Mouse (Mus musculus): ENCODE results near the gene Ankrd17. TPM values are rescaled to one million over a fixed set of nuclear protein-coding genes. Genes with fewer than 3 reads are reported as not detected.

Ankrd17 gene
- polyA plus RNA-seq, 1 experiment from 2014 or later = 22.0 TPM

DNA sequence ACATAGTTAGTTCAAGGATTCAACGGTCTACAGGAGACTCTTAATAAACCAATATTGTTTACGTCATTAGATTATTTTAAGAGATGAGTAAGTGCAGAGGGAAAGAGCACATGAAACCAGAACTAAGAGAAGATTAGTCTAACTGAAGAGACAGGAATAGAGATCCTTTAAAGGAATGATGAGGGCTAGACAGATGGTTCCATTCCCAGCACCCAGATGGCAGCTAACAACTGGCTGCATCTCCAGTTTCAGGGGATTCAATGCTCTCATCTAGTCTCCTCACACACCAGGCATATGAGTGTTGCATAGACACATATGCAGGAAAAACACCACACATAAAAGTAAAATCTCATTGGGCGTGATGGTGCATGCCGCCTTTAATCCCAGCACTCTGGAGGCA lies 133.1 kb downstream of the Ankrd17 start:
- no peak for DNase-seq (ENCODE audit: extremely low spot score, low spot score)
- 97% methylated on average over 4 of the region's 4 CpGs for WGBS
- H3K27ac ChIP-seq = no peak overlapping the region
- H3K4me3 ChIP-seq = no peak overlapping the region
- no peaks in the 10 kb centered on the region for H3K9me3 ChIP-seq
- peaks cover 99% of the 10 kb centered on the region for H3K36me3 ChIP-seq (replicated peaks)
- H3K4me1 ChIP-seq = no peaks in the 10 kb centered on the region
- no peaks in the 10 kb centered on the region for H3K27me3 ChIP-seq (ENCODE audit: poor library complexity, severe bottlenecking)

DNA sequence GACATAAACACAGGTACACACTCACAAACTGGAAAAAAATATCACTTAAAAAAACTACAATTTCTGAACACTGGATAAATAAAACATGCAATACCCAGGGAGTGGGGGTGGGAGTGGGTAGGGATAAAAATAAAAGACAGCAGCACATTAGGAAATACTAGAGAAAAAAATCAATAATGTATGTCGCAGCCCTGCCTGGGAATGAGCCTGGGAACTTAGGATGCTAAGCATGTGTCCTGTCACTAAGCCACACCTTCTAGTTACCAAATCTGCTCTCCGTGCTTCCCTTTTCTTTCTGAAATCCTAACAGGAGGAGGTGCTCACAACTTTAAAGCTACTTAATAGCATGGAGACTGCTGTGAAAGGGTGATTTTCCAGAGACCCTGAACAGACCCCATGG lies 136.6 kb downstream of the Ankrd17 start:
- WGBS = 97% methylated on average over 2 of the region's 2 CpGs

DNA sequence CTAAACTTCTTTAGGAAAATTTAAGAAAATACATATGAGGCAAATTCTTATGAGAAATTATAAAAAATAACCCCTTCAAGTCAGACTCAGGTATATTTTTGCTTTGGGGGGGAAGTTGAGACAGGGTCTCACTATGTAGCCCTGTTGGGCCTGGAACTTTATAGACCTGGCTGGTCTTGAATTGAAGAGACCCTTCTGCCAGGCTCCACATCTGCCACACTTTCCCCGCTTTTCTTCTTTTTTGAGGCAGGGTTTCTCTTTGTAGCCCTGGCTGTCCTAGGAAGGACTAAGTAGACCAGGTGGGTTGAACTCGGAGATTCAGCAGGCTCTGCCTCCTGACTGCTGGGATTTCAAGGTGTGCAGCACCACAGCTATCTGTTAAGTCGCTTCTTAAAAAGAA lies 139.7 kb downstream of the Ankrd17 start:
- Histone ChIP-seq H3K36me3 (replicated peaks) (peaks cover 69% of the 10 kb centered on the region), H3K27me3 (ENCODE audit: poor library complexity, severe bottlenecking) (no peaks in the 10 kb centered on the region), H3K27ac (no peak overlapping the region), H3K4me3 (no peak overlapping the region), H3K4me1 (peaks cover 12% of the 10 kb centered on the region), H3K9me3 (no peaks in the 10 kb centered on the region)
- 92% methylated on average over 3 of the region's 3 CpGs for WGBS
- DNase-seq (ENCODE audit: extremely low spot score, low spot score) = no peak

More for the DNA sequence above, 136.6 kb downstream of the Ankrd17 start:
- no peaks in the 10 kb centered on the region for H3K27me3 ChIP-seq (ENCODE audit: poor library complexity, severe bottlenecking)
- H3K9me3 ChIP-seq = no peaks in the 10 kb centered on the region
- no peak overlapping the region for H3K27ac ChIP-seq
- H3K4me3 ChIP-seq = no peak overlapping the region
- H3K36me3 ChIP-seq (replicated peaks) = peaks cover 97% of the 10 kb centered on the region
- DNase-seq (ENCODE audit: extremely low spot score, low spot score) = no peak
- no peaks in the 10 kb centered on the region for H3K4me1 ChIP-seq

DNA sequence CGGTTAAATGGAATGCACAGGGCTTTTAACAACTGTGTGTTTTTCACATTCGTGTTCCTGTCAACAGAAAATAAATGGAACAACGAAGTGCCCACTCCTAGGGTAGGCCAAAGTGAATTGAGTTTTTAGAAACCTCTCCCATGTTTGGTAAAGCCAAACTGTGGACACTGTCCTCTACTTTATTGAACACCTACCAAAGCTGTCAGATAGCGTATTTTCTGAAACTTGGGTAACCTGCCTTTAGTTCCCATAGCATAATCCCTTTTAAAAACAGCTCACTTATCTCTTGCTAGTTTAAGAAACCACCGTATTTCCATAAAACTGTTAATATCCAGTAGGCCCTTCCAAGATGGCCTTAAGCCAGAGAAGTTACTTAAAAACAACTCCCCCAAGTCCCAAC lies 141.6 kb downstream of the Ankrd17 start:
- Histone ChIP-seq H3K4me1 (peaks cover 12% of the 10 kb centered on the region), H3K9me3 (no peaks in the 10 kb centered on the region), H3K36me3 (replicated peaks) (peaks cover 68% of the 10 kb centered on the region), H3K4me3 (peak overlapping the region; percentile 84), H3K27me3 (ENCODE audit: poor library complexity, severe bottlenecking) (no peaks in the 10 kb centered on the region), H3K27ac (no peak overlapping the region)
- no peak for DNase-seq (ENCODE audit: extremely low spot score, low spot score)
- 88% methylated on average over 5 of the region's 5 CpGs for WGBS

DNA sequence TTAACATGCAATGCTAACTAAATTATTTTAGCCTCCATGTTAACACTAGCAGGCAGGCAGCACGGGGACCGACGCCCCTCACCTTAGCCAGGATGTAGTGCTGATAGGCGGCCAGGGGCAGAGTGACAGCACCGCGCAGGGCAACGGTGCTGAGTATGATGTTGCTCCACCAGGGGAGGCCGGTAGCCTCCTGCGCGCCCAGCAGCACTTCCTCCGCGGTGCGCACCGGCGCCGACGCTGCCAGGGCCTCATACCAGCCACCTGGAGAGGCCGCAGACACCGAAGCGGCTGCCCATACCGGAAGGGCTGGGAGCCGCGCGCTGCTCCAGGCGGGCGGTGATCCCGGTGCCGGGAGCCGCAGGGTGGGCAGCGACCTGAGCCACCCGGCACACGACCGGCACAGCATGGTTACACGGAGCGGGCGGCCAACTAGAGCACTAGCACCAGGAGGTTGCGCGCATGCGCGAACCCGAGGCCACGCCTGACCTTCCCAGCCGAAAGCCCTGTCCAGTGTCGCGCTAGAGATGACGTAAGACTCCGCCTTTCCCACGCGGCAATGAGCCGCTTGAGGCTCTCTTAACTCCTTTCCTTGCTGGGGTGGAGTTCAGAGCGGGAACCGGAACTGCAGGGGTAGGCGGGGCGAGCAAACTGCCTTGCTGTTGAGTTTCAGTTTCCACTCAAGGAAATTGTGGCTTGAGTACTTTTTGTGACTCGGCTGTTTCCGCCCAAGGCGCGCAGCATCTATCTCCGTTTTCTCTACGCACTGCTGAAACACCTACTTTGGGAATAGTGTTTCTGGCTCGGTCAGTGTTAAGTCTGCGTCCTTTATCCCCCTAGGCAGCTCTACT lies 142.6 kb downstream of the Ankrd17 start, which contains the start of gene Cox18:
TSS of gene Cox18 (minus strand) at position 468 of the 848 bp plus-strand sequence.
- Histone ChIP-seq H3K27me3 (ENCODE audit: poor library complexity, severe bottlenecking) (no peaks in the 10 kb centered on the region), H3K9me3 (no peaks in the 10 kb centered on the region), H3K36me3 (replicated peaks) (peaks cover 66% of the 10 kb centered on the region), H3K4me3 (peak within 1 kb of the TSS; percentile 84), H3K4me1 (peaks cover 12% of the 10 kb centered on the region), H3K27ac (peak within 1 kb of the TSS; percentile 94)
- 1% methylated on average over 62 of the region's 62 CpGs for WGBS
- DNase-seq (ENCODE audit: extremely low spot score, low spot score) = peak; percentile 98

DNA sequence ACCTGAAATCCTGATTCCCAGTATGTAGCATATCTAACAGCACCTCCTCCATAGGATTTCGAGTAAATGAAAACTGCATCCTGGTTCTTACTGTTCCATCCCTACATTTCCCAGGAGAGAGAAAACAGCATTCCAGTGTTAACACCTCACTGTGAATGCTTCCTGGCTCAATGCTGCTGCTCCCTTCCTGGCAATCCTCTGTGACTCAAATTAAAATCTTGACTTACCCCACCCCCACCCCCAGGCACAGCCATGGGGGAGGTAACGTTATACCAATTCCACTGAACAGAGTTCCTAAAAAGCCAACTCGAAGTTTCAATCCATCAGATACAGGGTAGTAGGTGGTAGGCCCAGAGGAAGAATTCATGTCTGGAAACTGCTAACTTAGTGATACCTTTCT lies 143.4 kb downstream of the Ankrd17 start:
- peaks cover 66% of the 10 kb centered on the region for H3K36me3 ChIP-seq (replicated peaks)
- H3K9me3 ChIP-seq = no peaks in the 10 kb centered on the region
- H3K27ac ChIP-seq = peak overlapping the region; percentile 94
- peak overlapping the region; percentile 84 for H3K4me3 ChIP-seq
- WGBS = 43% methylated on average over 3 of the region's 3 CpGs
- H3K27me3 ChIP-seq (ENCODE audit: poor library complexity, severe bottlenecking) = no peaks in the 10 kb centered on the region
- peaks cover 12% of the 10 kb centered on the region for H3K4me1 ChIP-seq
- DNase-seq (ENCODE audit: extremely low spot score, low spot score) = no peak

DNA sequence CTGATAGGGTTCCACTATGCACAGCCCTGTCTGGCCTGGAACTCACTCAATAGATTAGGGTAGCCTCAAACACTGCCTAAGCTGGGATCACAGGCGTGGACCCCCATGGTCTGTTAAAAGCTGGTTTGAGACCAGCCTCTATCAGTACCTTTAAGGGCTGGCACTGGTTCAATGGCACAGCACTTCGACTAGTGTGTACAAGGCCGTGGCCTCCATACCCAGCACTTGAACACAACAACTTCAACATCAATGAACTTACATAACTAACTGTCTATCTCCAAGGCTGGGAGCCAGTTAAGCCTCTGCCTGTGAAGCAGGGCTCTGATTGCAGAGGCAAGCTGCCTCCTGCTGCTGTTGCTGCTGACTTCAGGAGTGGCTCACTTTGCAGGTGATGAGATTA lies 148.6 kb downstream of the Ankrd17 start:
- Histone ChIP-seq H3K36me3 (replicated peaks) (peaks cover 83% of the 10 kb centered on the region), H3K27me3 (ENCODE audit: poor library complexity, severe bottlenecking) (no peaks in the 10 kb centered on the region), H3K4me3 (no peak overlapping the region), H3K4me1 (peaks cover 6% of the 10 kb centered on the region), H3K27ac (no peak overlapping the region), H3K9me3 (no peaks in the 10 kb centered on the region)
- WGBS = 93% methylated on average over 3 of the region's 3 CpGs
- DNase-seq (ENCODE audit: extremely low spot score, low spot score) = no peak

DNA sequence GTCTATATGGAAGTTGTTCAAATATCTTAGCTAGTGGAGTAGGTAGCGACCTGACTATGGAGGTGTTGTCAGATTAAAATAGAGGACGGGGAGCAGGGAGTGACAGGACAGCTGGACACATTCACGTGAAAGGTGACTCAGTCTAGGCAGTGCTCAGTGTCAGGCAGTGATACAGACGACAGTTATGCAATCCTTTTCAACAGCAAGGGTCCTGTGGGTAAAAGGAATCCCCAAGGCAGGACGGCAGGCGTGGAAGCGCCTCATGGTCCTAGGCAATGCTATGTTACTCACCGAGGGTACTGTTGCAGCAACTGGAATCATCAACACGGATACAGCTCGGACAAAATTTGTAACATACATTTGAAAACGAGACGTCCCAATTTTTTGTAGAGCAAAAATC lies 149.2 kb downstream of the Ankrd17 start:
- peaks cover 83% of the 10 kb centered on the region for H3K36me3 ChIP-seq (replicated peaks)
- 96% methylated on average over 12 of the region's 12 CpGs for WGBS
- H3K4me3 ChIP-seq = no peak overlapping the region
- H3K27ac ChIP-seq = no peak overlapping the region
- peaks cover under 1% of the 10 kb centered on the region; the same call in 1 of the 2 replicates for H3K4me1 ChIP-seq
- no peaks in the 10 kb centered on the region for H3K9me3 ChIP-seq
- no peaks in the 10 kb centered on the region for H3K27me3 ChIP-seq (ENCODE audit: poor library complexity, severe bottlenecking)
- no peak for DNase-seq (ENCODE audit: extremely low spot score, low spot score)

DNA sequence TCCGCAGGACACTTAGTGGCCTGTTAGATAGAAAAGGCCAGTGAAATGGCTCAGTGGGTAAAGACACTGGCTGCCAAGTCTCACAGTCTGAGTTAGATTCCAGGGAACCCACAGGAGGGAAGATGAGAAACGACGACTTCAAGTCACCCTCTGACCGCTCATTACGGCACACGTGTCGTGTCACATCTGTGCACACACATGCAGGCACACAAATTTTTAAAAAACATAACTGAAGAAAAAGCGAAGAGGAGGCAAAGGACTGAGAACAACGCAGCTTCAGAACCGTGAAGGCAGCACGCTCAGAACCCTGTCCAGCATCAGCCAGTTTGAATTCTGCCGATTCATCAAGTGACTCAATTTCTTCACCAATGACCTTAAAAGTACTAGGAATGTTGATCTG lies 153.0 kb downstream of the Ankrd17 start:
- no peak for DNase-seq (ENCODE audit: extremely low spot score, low spot score)
- H3K4me3 ChIP-seq = no peak overlapping the region
- 98% methylated on average over 12 of the region's 12 CpGs for WGBS
- H3K27ac ChIP-seq = no peak overlapping the region
- peaks cover 51% of the 10 kb centered on the region for H3K36me3 ChIP-seq (replicated peaks)
- H3K4me1 ChIP-seq = no peaks in the 10 kb centered on the region
- H3K9me3 ChIP-seq = no peaks in the 10 kb centered on the region
- no peaks in the 10 kb centered on the region for H3K27me3 ChIP-seq (ENCODE audit: poor library complexity, severe bottlenecking)

DNA sequence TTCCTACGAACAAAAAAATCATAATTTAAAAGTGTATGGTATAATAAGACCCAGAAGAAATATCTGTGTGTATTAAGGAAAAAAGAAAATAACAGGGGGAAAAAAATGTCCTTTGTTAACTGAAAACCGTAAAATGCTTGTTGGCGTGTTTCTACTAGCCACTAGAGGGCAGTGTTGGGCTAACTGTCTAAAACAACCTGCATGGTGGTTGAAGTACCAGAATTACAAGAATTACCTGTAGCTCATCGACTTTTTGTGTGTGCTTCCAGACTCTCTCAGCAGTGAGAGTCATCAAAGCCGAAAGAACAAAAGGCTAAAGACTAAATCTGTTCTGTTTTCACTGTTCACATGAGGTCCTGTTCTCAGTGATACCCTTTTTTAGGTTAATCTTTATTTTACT lies 163.2 kb downstream of the Ankrd17 start:
- Histone ChIP-seq H3K4me3 (no peak overlapping the region), H3K27me3 (ENCODE audit: poor library complexity, severe bottlenecking) (no peaks in the 10 kb centered on the region), H3K9me3 (no peaks in the 10 kb centered on the region), H3K27ac (no peak overlapping the region), H3K36me3 (replicated peaks) (no peaks in the 10 kb centered on the region), H3K4me1 (no peaks in the 10 kb centered on the region)
- WGBS = 31% methylated on average over 5 of the region's 5 CpGs
- DNase-seq (ENCODE audit: extremely low spot score, low spot score) = peak; percentile 24

DNA sequence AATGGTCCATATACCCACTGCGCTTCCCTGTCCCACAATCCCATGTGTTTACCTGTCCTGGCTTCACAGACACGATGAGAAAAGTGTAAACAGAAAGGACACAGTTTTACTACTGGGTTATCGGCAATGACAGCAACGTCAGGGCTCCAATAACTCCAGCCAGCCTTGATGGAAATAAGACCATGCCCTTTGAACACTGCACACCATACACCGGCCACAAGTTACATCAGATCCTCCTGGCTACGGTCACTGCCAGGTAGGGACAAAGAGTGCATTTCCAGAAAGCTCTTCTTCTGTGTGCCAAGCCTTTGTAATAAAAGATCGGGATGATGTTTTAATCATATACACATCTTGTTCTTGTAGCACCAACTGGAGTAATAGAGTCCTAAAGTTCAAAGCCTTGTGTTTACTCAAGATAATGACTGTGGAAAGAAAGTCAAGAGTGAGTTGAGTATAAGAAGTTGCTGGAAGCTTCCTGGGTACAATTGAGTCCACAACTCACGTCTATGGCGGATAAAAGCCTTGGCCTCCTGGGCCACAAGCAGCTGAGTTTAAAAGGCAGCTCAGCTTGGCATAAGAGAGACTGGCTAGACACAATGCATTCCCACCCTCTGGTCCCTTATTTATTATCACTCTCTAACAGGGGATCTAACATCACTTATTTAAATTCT lies 163.8 kb downstream of the Ankrd17 start:
- WGBS = 89% methylated on average over 9 of the region's 9 CpGs
- Histone ChIP-seq H3K27ac (no peak overlapping the region), H3K36me3 (replicated peaks) (no peaks in the 10 kb centered on the region), H3K9me3 (no peaks in the 10 kb centered on the region), H3K27me3 (ENCODE audit: poor library complexity, severe bottlenecking) (no peaks in the 10 kb centered on the region), H3K4me1 (no peaks in the 10 kb centered on the region), H3K4me3 (no peak overlapping the region)
- DNase-seq (ENCODE audit: extremely low spot score, low spot score) = no peak

DNA sequence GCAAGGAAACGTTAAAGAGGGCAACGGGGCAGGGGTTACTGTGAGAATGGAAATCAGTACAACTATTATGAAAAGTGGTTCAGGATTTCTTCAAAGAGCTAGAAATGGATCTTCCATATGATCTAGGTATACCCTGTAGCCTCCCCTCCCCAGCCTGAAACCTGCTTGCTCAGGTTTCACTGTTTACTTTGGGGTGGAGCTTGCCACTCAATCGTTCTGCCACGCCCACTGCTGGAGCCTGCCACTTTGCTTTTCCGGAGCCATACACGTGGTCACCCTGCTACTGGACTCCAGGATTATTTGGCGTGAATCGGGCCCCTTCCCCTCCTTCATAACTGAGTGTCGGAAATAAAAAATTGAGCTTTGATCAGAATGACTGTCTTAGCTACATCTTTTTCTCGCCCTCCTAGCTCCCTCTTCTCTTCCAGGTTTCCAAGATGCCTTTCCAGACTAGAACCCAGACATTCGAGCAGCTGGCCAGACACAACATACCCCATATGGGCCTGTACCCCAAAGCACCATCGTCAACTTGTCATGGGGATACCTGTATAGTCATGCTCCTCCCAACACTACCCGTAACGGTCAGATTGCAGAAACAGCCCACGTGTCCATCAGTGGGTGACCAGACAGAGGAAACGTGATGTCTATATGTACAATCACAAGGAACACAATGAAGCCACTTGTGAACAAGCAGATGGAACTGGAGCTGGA lies 166.3 kb downstream of the Ankrd17 start:
- WGBS = 67% methylated on average over 16 of the region's 16 CpGs
- Histone ChIP-seq H3K27me3 (ENCODE audit: poor library complexity, severe bottlenecking) (no peaks in the 10 kb centered on the region), H3K9me3 (no peaks in the 10 kb centered on the region), H3K4me1 (no peaks in the 10 kb centered on the region), H3K36me3 (replicated peaks) (no peaks in the 10 kb centered on the region), H3K27ac (no peak overlapping the region), H3K4me3 (no peak overlapping the region)
- no peak for DNase-seq (ENCODE audit: extremely low spot score, low spot score)

DNA sequence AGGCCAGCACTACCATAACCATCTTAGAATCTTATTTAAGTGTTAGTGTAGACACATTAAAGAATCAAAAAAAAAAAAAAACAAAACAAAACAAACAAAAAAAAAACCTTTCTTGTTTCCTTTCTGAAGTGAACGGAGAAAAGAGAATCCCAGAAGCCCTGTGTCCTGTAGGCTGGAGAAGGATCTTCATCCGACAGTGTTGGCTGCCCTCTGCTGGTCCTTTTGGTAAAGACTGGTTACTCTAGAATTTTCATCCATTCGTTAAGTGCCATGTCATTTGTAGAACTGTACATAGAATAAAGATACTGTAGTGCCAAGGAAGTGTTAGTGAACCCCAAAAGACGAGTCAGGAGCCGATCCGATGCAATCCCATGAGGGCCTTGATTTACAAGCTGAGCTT lies 171.5 kb downstream of the Ankrd17 start:
- Histone ChIP-seq H3K4me3 (no peak overlapping the region), H3K36me3 (replicated peaks) (no peaks in the 10 kb centered on the region), H3K9me3 (no peaks in the 10 kb centered on the region), H3K27ac (no peak overlapping the region), H3K4me1 (no peaks in the 10 kb centered on the region), H3K27me3 (ENCODE audit: poor library complexity, severe bottlenecking) (no peaks in the 10 kb centered on the region)
- DNase-seq (ENCODE audit: extremely low spot score, low spot score) = peak; percentile 46
- WGBS = 31% methylated on average over 6 of the region's 6 CpGs
